Mouse (Mus musculus) left cerebral cortex, adult 2 months (tissue): Measurements from ENCODE around the gene Taar8c. TPM values are rescaled to one million over a fixed set of nuclear protein-coding genes. Genes with fewer than 3 reads are reported as not detected.
"Not testable (repeated sequence)": the region's sequence is repeated elsewhere in the genome, so short reads cannot be mapped to it uniquely, and the experiment has no call there.

ENCODE experiments used
- DNase-seq, 2 experiments: peaks; one replicate each; pipeline ENCODE4 v3.0.0; 2021 to 2022; ENCODE audit warnings: low spot score in 2 of 2, mixed read lengths in 1 of 2; ENCODE audit errors: extremely low spot score in 1 of 2
- H3K27ac ChIP-seq: fragments of 200-600 bp; 2 replicates; pipeline ENCODE4 v1.8.1; 2022
- H3K4me3 ChIP-seq: fragments of 200-600 bp; 2 replicates; pipeline ENCODE4 v1.8.1; 2022
- CTCF ChIP-seq: fragments of 200-600 bp; IDR thresholded peaks from 2 replicates; pipeline ENCODE4 v1.8.1; 2022; ENCODE audit warnings: antibody characterized with exemption, mild to moderate bottlenecking, moderate library complexity
- intact Hi-C: fragments of 180-260 bp; cut with DNase I; formaldehyde crosslinking; loops from one replicate; pipeline ENCODE4 v1.15.1; 2025
- long read RNA-seq, 2 experiments: library from polyadenylated mRNA; stranded (forward); transcript quantifications; one replicate each; pipeline ENCODE4 v2.0.0; 2021; ENCODE audit warnings: borderline mapping rate in 2 of 2
- total RNA-seq, 2 experiments: library from RNA; stranded (reverse); gene quantifications; 2 replicates each; pipeline ENCODE4 v1.2.3; 2021

Taar8c gene
- not detected for total RNA-seq
- long read RNA-seq, experiment 1, result 0 reads
- long read RNA-seq, experiment 2, result 0 reads

DNA sequence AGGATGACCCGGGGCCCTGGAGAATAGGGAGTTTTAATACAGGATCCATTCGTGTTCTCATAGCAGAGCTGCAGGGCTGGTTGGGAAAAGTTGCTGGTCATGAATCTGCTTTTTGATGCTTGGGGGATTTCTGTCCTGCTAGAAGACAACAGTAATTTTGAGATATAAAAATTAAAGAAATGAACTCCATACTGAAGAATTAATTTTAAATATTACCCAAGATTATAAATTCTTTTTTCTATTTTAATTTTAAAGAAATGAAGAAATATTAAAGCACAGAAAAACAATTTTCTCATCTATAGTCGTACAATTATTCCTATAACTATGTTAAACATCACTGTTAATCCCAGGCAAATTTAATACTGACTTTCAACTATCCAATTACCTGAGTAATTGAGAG lies at the start of gene Taar8c:
Gene Taar8c (minus strand): TSS at position 101 of the 400 bp plus-strand sequence.
- H3K27ac ChIP-seq, H3K4me3 ChIP-seq, DNase-seq, intact Hi-C loops: not testable (repeated sequence)

DNA sequence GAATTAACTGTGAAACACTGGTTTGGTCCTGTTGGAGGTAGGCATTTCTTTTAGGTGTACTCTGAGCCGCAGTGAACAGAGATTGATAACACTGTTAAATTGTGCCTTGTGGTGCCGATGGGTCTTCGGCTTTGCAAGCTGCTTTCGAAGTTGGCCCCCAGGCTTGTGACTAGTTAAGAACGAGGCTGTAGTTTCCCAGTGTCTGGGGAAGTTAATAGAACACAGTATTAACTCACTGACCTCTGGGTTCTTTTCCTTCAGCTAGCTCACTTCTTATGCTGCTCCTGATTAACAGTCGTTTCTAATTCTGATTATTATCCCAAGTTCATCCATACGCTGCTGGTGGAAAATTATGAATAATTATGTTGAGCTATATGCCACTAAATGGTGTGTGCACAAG lies 48.4 kb upstream of the Taar8c start:
- Histone ChIP-seq H3K27ac (no peak overlapping the region; the same call in 1 of the 2 replicates), H3K4me3 (peak overlapping the region; percentile 85)
- no peak for TF ChIP-seq CTCF
- DNase-seq, result no peak
- intact Hi-C loops, result no loop called here

DNA sequence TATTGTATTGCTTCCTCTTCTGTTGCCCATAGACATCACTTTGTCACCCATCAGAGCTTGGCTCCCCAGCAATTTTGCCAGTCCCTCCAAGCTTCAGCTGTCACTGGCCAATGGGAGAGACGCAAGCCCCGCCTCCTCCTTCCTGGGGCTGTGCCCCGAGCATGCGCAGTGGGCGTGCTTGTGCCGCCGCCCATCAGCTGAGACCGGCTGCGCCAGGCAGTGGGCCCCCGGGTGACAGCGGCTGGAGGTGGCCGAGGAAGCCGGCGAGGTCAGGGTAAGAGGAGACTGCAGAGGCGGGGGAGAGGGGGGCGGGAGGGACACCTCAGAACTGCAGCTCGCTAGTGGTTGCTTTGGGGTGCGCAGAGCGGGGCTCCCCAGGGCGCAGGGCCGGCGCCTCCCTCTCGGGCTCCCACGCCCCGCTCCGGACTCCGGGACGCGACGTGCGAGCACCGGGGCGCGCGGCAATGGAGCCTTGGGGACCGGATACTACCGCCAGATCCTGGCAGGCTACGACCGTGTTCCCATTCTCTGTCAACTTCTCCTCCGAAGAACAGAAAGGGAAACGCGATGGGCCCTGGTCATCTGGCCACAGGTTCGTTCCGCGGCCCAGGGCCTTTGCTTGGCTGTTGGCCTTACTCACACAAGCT lies 47.5 kb upstream of the Taar8c start, which contains the start of gene Stx7:
Gene Stx7 (plus strand): TSS at position 168 of the 647 bp plus-strand sequence.
- DNase-seq, result peak; percentile 90 to 92
- intact Hi-C loops, result no loop called here
- no peak for TF ChIP-seq CTCF
- peak within 1 kb of the TSS; percentile 85 for H3K4me3 ChIP-seq
- H3K27ac ChIP-seq, result peak within 1 kb of the TSS; percentile 91

DNA sequence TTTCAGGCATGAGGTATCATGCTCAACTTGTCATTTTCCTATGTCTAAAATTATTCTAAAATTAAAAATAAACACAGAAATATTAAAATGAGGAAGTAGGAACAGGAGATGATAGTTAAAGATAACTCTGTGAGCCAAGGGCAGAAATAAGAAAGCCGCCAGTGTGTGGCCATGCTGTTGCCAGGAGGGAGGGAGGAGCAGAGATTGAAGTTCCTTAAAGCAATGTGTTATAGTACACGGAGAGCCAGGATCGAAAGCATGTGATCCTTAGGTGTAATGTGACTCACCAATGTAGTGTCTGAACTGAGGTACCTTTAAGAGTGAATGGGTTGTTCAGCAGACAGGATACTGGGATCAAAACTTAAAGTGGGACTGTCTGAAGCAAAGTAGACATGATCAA lies 41.0 kb upstream of the Taar8c start:
- intact Hi-C loops, result no loop called here
- Histone ChIP-seq H3K4me3 (no peak overlapping the region), H3K27ac (no peak overlapping the region)
- TF ChIP-seq CTCF, result no peak
- no peak for DNase-seq

DNA sequence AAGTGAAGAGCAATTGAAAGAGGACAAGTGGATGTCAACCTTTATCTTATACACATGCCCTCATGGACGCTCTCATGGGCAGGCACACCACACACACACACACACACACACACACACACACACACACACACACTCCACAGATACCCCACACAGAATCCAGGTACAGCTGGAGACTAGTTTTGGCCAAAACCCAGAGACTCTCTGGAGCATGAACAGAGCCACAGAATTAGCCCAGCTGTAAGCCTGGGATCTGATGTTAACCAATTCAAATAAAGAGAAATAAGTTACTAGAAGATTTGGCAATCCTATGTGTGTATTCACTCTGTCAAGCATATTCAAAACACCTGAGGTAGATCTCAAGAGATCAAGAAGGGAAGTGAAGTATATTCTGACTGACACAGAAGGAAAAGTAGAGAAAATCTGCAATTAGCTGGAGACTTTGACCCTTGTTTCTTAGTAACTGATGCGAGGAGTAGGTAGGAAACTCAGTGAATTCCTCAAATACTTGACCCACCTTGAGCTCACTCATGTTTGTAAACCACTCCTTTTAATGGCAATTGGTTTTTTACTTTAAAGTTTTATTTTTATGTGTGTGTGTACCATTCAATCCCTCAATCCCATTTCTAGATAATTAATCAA lies 37.0 kb upstream of the Taar8c start:
- DNase-seq, result no peak
- TF ChIP-seq CTCF, result no peak
- intact Hi-C loops, result no loop called here
- H3K27ac ChIP-seq, result no peak overlapping the region
- no peak overlapping the region for H3K4me3 ChIP-seq

DNA sequence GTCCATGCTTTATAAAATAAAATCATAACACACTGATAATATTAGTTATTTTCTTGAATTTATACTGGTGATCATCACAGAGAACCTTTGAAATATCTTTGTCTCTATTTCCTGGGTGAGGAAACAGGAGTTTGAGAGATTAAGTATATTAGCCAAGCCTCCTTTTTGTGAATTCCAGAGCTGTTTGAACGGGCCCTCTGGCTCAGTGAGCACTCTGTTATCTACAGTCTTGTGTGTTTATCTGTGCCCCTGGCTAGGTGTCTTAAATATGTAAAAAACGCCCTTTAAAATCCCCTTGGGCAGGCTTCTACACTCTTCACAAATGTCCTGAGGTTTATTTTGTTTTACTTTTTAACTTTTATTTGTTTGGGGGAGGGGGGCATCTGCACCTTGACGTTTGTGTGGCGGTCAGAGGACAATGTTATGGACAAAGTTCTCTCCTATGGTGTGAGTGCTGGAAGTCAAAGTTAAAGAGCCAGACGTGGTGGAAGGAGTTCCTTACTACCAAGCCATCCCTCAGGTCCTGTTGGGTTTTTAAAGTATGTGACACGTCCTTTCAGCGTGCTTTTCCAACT lies 32.4 kb upstream of the Taar8c start:
- no peak overlapping the region for H3K27ac ChIP-seq
- H3K4me3 ChIP-seq, result no peak overlapping the region
- no peak for DNase-seq
- no peak for TF ChIP-seq CTCF
- intact Hi-C loops, result loop anchor here (5.0 kb wide), 1 partner anchor 157 kb away; no protein-coding TSS in a partner anchor

DNA sequence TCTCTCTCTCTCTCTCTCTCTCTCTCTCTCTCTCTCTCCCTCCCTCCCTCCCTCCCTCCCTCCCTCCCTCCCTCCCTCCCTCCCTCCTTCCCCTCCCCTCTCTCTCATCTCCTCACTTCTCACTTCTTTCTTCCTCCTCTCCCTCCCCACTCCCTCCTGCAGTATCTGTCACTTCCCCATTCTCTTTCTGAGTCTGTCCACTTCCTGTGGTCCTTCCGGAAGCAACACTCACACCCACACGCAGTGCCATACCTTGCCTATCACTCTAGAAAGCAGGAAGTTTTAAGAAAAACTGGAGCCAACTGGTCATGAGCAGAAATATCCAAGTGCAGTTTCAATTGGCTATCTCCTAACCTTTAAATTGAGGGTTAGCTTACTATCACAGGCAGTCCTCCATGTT lies 31.4 kb upstream of the Taar8c start:
- Histone ChIP-seq H3K27ac (no peak overlapping the region), H3K4me3 (no peak overlapping the region)
- no peak for DNase-seq
- intact Hi-C loops, result loop anchor here (5.0 kb wide), 1 partner anchor 156 kb away; no protein-coding TSS in a partner anchor
- TF ChIP-seq CTCF, result no peak

DNA sequence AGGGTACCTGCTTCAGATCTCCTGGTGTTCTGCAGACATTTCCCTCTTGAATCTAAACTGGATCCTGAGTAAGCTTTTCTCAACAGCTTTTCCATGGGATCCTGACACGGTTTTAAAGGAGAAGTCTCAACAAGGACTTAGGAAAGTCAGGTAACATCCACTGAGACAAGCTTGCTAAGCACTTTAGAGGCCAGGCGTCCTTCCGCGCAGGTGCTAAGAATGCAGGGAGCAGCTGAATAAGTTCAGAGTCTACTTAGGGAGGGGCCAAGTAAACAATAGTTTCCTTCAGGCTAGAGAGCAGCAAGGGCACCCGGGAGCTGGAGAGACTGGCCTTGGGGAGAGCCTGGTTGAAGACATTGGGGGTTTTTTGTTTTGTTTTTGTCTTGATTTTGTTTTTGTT lies 30.6 kb upstream of the Taar8c start:
- no peak for DNase-seq
- H3K4me3 ChIP-seq, result no peak overlapping the region
- intact Hi-C loops, result loop anchor here (5.0 kb wide), 1 partner anchor 155 kb away; no protein-coding TSS in a partner anchor

DNA sequence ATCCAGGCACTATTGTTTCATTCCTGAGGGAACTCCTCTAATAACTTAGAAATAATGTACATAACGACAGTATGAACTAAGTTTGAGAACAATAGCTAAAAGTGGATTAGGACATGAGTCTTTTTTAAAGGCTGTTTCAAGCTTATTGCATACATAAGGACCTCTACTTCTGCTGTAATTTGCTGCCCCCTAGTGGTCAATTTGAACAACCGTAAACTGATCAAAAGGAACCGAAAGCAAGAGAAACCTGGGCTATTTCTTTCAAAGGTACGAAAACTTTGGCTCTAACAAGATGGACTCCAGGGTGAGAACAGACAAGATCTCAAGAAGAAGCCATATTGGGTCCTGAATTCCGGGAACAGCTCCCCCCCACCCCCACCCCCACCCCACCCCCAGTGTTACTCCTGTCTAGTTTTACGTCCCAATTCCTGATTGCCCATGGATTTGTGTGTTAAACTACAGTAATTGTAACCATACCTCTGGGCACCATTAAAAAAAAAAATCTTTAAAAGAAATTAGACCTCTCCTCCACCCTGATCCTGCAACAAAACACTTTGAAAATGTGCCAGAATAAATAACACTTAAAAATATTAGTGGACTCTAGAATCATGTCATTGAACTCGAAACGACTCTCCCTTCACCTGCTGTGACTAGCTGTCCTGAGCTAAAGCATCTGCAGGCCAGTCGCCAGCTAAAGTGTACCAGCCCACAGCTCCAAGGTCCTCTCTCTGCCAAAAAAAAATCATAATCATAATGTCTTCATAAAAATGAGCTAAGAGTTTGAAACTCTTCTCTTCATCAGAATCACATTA lies 29.9 kb upstream of the Taar8c start:
- peak; percentile 88 for TF ChIP-seq CTCF
- DNase-seq, result peak; percentile 29 to 55
- Histone ChIP-seq H3K4me3 (no peak overlapping the region), H3K27ac (no peak overlapping the region)
- intact Hi-C loops, result loop anchor here (2.0 to 5.0 kb wide), 2 partner anchors 154 to 319 kb away; no protein-coding TSS in a partner anchor

More for the DNA sequence above, 30.6 kb upstream of the Taar8c start:
- no peak overlapping the region for H3K27ac ChIP-seq
- TF ChIP-seq CTCF, result no peak

DNA sequence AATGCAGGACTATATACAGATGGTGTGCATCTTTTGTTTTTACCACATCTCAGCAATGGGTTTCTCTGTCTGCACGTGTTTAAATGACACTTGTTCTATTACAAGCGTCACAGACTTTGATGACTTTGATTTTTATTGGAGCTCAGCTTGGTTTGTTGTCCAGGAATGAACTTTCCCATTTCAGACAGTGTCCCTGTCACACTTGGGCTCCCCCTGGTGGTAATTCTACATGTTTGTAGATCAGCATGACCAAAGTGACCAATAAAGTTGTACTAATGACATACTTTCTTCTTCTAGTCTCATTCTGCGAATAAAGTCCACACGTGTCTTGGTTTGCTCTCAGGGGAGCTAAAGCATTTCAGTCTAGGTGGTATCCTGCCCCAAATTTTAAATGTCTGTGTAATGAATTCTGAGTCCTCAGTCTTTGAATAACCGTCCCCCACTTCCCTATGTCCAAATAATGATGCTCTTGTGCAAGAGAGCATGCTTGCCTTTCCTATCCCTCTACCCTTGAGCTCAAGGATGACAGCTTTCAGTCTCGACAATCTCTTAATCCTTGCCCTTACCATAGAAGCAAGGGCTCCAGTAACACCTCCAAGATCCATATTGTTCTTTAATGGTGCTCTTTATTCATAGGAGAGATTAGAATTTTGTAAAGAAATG lies 9.5 kb upstream of the Taar8c start:
- intact Hi-C loops, result loop anchor here (10.0 kb wide), 1 partner anchor 136 kb away; the partner anchor contains the start of gene Taar5
- H3K4me3 ChIP-seq, result no peak overlapping the region
- peak in 1 of 2 experiments; percentile 20 for DNase-seq
- TF ChIP-seq CTCF, result peak; percentile 77
- H3K27ac ChIP-seq, result no peak overlapping the region

DNA sequence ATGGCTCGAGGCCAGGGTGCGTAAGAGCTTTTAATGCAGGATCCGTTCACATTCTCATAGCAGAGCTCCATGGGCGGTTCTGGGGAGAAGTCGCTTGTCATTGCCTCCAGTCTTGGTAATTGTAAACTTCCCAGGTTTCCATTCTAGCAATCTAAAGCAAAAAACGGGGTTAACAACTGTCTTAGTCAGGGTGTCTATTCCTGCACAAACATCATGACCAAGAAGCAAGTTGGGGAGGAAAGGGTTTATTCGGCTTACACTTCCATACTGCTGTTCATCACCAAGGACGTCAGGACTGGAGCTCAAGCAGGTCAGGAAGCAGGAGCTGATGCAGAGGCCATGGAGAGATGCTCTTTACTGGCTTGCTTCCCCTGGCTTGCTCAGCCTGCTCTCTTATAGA lies 7.7 kb upstream of the Taar8c start, which contains the start of gene Taar9:
Gene Taar9 (minus strand): TSS at position 101 of the 400 bp plus-strand sequence.
- H3K4me3 ChIP-seq, DNase-seq, H3K27ac ChIP-seq, intact Hi-C loops: not testable (repeated sequence)
